Mouse (Mus musculus): Measurements from ENCODE around the gene Pdrg1. TPM values are rescaled to one million over a fixed set of nuclear protein-coding genes. Genes with fewer than 3 reads are reported as not detected.

The Pdrg1 gene
- 29.8 and 30.9 TPM in 2 replicates for polyA plus RNA-seq (2011; ENCODE audit: insufficient read depth, insufficient read length, low replicate concordance, missing spikeins)

- under 1% methylated on average over 54 of the region's 54 CpGs for WGBS
- peak within 1 kb of the TSS; percentile 97 for H3K4me3 ChIP-seq (replicated peaks; ENCODE audit: control insufficient read depth, low read depth, low read length)
- H3K4me1 ChIP-seq (ENCODE audit: control insufficient read depth, insufficient read depth, low read length) = peaks cover 1% of the 10 kb centered on the region; the same call in 1 of the 2 replicates
- TF ChIP-seq POLR2A (IDR thresholded peaks at IDR 0.05; ENCODE audit: borderline replicate concordance, control insufficient read depth, low read depth, low read length) = peak; percentile 73
- peak; percentile 77 for TF ChIP-seq CTCF (IDR thresholded peaks at IDR 0.05; ENCODE audit: control insufficient read depth, insufficient read depth, low read length)
- H3K27ac ChIP-seq (ENCODE audit: control insufficient read depth, insufficient read depth, low read depth, low read length, poor library complexity) = peak within 1 kb of the TSS; percentile 28; the same call in 1 of the 2 replicates
Observed at GRCm38 (mm10) chr2:153014758-153015593, at the start of gene Pdrg1. Pdrg1 (minus strand) TSS chr2:153015427.

- no peak for TF ChIP-seq POLR2A (IDR thresholded peaks at IDR 0.05; ENCODE audit: borderline replicate concordance, control insufficient read depth, low read depth, low read length)
- no peak for TF ChIP-seq CTCF (IDR thresholded peaks at IDR 0.05; ENCODE audit: control insufficient read depth, insufficient read depth, low read length)
- no peak overlapping the region for H3K4me3 ChIP-seq (replicated peaks; ENCODE audit: control insufficient read depth, low read depth, low read length)
- no peak overlapping the region; the same call in 1 of the 2 replicates for H3K27ac ChIP-seq (ENCODE audit: control insufficient read depth, insufficient read depth, low read depth, low read length, poor library complexity)
- peaks cover 7% of the 10 kb centered on the region for H3K4me1 ChIP-seq (ENCODE audit: control insufficient read depth, insufficient read depth, low read length)
- 37% methylated on average over 9 of the region's 9 CpGs for WGBS
Observed at GRCm38 (mm10) chr2:153064190-153064970, 49.2 kb upstream of the Pdrg1 start.

- TF ChIP-seq POLR2A (IDR thresholded peaks at IDR 0.05; ENCODE audit: borderline replicate concordance, control insufficient read depth, low read depth, low read length) (no peak), CTCF (IDR thresholded peaks at IDR 0.05; ENCODE audit: control insufficient read depth, insufficient read depth, low read length) (no peak)
- 41% methylated on average over 3 of the region's 3 CpGs for WGBS
- Histone ChIP-seq H3K4me3 (replicated peaks; ENCODE audit: control insufficient read depth, low read depth, low read length) (no peak overlapping the region), H3K4me1 (ENCODE audit: control insufficient read depth, insufficient read depth, low read length) (peaks cover 5% of the 10 kb centered on the region), H3K27ac (ENCODE audit: control insufficient read depth, insufficient read depth, low read depth, low read length, poor library complexity) (peak overlapping the region; percentile 44; the same call in 1 of the 2 replicates)
Observed at GRCm38 (mm10) chr2:153063394-153063793, 48.2 kb upstream of the Pdrg1 start.

GRCm38 (mm10) chr2:153060216-153060615 is 45.0 kb upstream of the Pdrg1 start:
- 85% methylated on average over 7 of the region's 7 CpGs for WGBS
- Histone ChIP-seq H3K4me1 (ENCODE audit: control insufficient read depth, insufficient read depth, low read length) (peaks cover 3% of the 10 kb centered on the region), H3K4me3 (replicated peaks; ENCODE audit: control insufficient read depth, low read depth, low read length) (no peak overlapping the region), H3K27ac (ENCODE audit: control insufficient read depth, insufficient read depth, low read depth, low read length, poor library complexity) (no peak overlapping the region)
- no peak for TF ChIP-seq POLR2A (IDR thresholded peaks at IDR 0.05; ENCODE audit: borderline replicate concordance, control insufficient read depth, low read depth, low read length)
- no peak for TF ChIP-seq CTCF (IDR thresholded peaks at IDR 0.05; ENCODE audit: control insufficient read depth, insufficient read depth, low read length)

- TF ChIP-seq POLR2A (IDR thresholded peaks at IDR 0.05; ENCODE audit: borderline replicate concordance, control insufficient read depth, low read depth, low read length) (no peak), CTCF (IDR thresholded peaks at IDR 0.05; ENCODE audit: control insufficient read depth, insufficient read depth, low read length) (no peak)
- Histone ChIP-seq H3K4me3 (replicated peaks; ENCODE audit: control insufficient read depth, low read depth, low read length) (no peak overlapping the region), H3K4me1 (ENCODE audit: control insufficient read depth, insufficient read depth, low read length) (no peaks in the 10 kb centered on the region; the same call in 1 of the 2 replicates), H3K27ac (ENCODE audit: control insufficient read depth, insufficient read depth, low read depth, low read length, poor library complexity) (no peak overlapping the region)
- 23% methylated on average over 4 of the region's 4 CpGs for WGBS
Observed at GRCm38 (mm10) chr2:153058365-153058764, 43.1 kb upstream of the Pdrg1 start.

GRCm38 (mm10) chr2:153055270-153055920 is 40.2 kb upstream of the Pdrg1 start:
- Histone ChIP-seq H3K27ac (ENCODE audit: control insufficient read depth, insufficient read depth, low read depth, low read length, poor library complexity) (no peak overlapping the region), H3K4me1 (ENCODE audit: control insufficient read depth, insufficient read depth, low read length) (peaks cover 1% of the 10 kb centered on the region; the same call in 1 of the 2 replicates), H3K4me3 (replicated peaks; ENCODE audit: control insufficient read depth, low read depth, low read length) (no peak overlapping the region)
- no peak for TF ChIP-seq CTCF (IDR thresholded peaks at IDR 0.05; ENCODE audit: control insufficient read depth, insufficient read depth, low read length)
- TF ChIP-seq POLR2A (IDR thresholded peaks at IDR 0.05; ENCODE audit: borderline replicate concordance, control insufficient read depth, low read depth, low read length) = no peak
- WGBS = 58% methylated on average over 6 of the region's 6 CpGs

GRCm38 (mm10) chr2:153053896-153054295 is 38.7 kb upstream of the Pdrg1 start:
- Histone ChIP-seq H3K27ac (ENCODE audit: control insufficient read depth, insufficient read depth, low read depth, low read length, poor library complexity) (no peak overlapping the region), H3K4me3 (replicated peaks; ENCODE audit: control insufficient read depth, low read depth, low read length) (no peak overlapping the region), H3K4me1 (ENCODE audit: control insufficient read depth, insufficient read depth, low read length) (peaks cover 1% of the 10 kb centered on the region; the same call in 1 of the 2 replicates)
- WGBS = 87% methylated on average over 8 of the region's 8 CpGs
- TF ChIP-seq CTCF (IDR thresholded peaks at IDR 0.05; ENCODE audit: control insufficient read depth, insufficient read depth, low read length) = no peak

Data from bone marrow, adult 2 months (tissue).